Mouse (Mus musculus): ENCODE measurements around the gene Armc3.

The Armc3 gene

GRCm38 (mm10) chr2:19198452-19199365 lies at the start of gene Armc3:
Armc3 (plus strand) TSS chr2:19199302.
- no peak for DNase-seq

GRCm38 (mm10) chr2:19152687-19153086 lies 46.4 kb upstream of the Armc3 start:
- DNase-seq = no peak

GRCm38 (mm10) chr2:19156176-19156575 lies 42.9 kb upstream of the Armc3 start:
- no peak for DNase-seq

- DNase-seq = no peak
Observed at GRCm38 (mm10) chr2:19159539-19159938, 39.6 kb upstream of the Armc3 start.

GRCm38 (mm10) chr2:19160368-19161114 lies 38.6 kb upstream of the Armc3 start:
- DNase-seq = no peak

- no peak for DNase-seq
Observed at GRCm38 (mm10) chr2:19164234-19164633, 34.9 kb upstream of the Armc3 start.

- no peak for DNase-seq
Observed at GRCm38 (mm10) chr2:19176827-19177236, 22.3 kb upstream of the Armc3 start.

GRCm38 (mm10) chr2:19199366-19199853 lies 308 bp downstream of the Armc3 start:
- DNase-seq = no peak

- DNase-seq = no peak
Observed at GRCm38 (mm10) chr2:19200112-19200511, 1.0 kb downstream of the Armc3 start.

GRCm38 (mm10) chr2:19201682-19202081 lies 2.6 kb downstream of the Armc3 start:
- no peak for DNase-seq

- DNase-seq = no peak
Observed at GRCm38 (mm10) chr2:19234305-19234704, 35.2 kb downstream of the Armc3 start.

- no peak for DNase-seq
Observed at GRCm38 (mm10) chr2:19235193-19235592, 36.1 kb downstream of the Armc3 start.

GRCm38 (mm10) chr2:19235614-19236013 lies 36.5 kb downstream of the Armc3 start:
- no peak for DNase-seq

GRCm38 (mm10) chr2:19238771-19239170 lies 39.7 kb downstream of the Armc3 start:
- no peak for DNase-seq

- no peak for DNase-seq
Observed at GRCm38 (mm10) chr2:19249611-19250010, 50.5 kb downstream of the Armc3 start.

GRCm38 (mm10) chr2:19255037-19255436 lies 55.9 kb downstream of the Armc3 start:
- DNase-seq = no peak

GRCm38 (mm10) chr2:19257255-19257654 lies 58.2 kb downstream of the Armc3 start:
- DNase-seq = no peak

- no peak for DNase-seq
Observed at GRCm38 (mm10) chr2:19260399-19260798, 61.3 kb downstream of the Armc3 start.

- DNase-seq = no peak
Observed at GRCm38 (mm10) chr2:19263375-19263774, 64.3 kb downstream of the Armc3 start.

GRCm38 (mm10) chr2:19265834-19266233 lies 66.7 kb downstream of the Armc3 start:
- no peak for DNase-seq

GRCm38 (mm10) chr2:19267396-19267795 lies 68.3 kb downstream of the Armc3 start:
- no peak for DNase-seq

- no peak for DNase-seq
Observed at GRCm38 (mm10) chr2:19269955-19270354, 70.9 kb downstream of the Armc3 start.

GRCm38 (mm10) chr2:19270709-19271120 lies 71.6 kb downstream of the Armc3 start:
- no peak for DNase-seq

GRCm38 (mm10) chr2:19274583-19274982 lies 75.5 kb downstream of the Armc3 start:
- no peak for DNase-seq

Data from cerebellum, adult 8-10 months (tissue).